Mouse (Mus musculus): ENCODE results near the gene Slc45a3.

DNA sequence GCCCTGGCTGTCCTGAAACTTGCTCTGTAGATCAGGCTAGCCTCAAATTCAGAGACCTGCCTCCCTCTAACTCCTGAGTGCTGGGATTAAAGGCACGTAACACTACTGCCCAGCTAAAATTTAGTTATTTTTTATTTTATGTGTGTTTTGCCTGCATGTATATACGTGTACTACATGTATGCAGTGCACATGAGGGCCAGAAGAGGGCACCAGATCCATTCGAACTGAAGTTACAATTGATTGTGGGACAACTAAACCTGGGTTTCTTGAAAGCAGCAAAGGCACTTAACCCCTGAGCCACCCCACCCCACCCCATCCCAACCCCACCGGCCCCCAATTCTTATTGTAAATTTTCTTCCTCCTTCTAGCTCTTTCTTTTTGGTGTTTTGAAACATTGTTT lies 32.3 kb downstream of the Slc45a3 start:
- TF ChIP-seq CTCF (IDR thresholded peaks at IDR 0.05; ENCODE audit: low read depth, low read length) (peak; percentile 78), GATA1 (IDR thresholded peaks at IDR 0.05; ENCODE audit: borderline replicate concordance, low read length) (no peak), TAL1 (conservative IDR thresholded peaks at IDR 0.05; ENCODE audit: low read depth, low read length) (no peak), GATA2 (IDR thresholded peaks at IDR 0.05; ENCODE audit: borderline replicate concordance, low read depth, low read length) (no peak), POLR2AphosphoS5 (IDR thresholded peaks at IDR 0.05; ENCODE audit: insufficient replicate concordance, low read depth, low read length) (no peak)

All from G1E (cell line).